Mouse (Mus musculus): Measurements from ENCODE around the gene B230118H07Rik.

B230118H07Rik gene

DNA sequence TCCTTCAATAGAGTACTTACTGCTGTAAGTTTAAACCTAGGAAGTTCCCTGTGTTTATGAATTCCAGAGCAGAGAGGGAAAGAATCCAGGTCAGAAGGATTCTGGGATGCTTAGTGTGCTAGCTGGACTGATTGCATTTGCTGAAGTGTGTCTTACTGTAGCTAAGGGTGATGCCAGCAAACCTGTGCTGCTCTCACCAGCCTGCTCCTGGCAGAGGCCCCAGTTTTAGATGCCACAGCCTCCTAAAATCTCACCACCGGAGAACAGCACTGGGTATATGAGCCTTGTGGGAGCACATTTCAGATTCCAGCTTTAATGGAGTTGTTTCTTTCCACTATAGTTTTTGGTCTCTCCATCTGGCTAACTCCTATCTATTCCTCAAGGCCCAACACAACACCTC is 129.4 kb downstream of the B230118H07Rik start:
- DNase-seq = no peak

Data from kidney, postnatal 36 days (tissue).